Mouse (Mus musculus) forebrain, embryonic 10.5 days (tissue): ENCODE measurements around the gene Zfand5. TPM values are rescaled to one million over a fixed set of nuclear protein-coding genes. Genes with fewer than 3 reads are reported as not detected.

Source experiments
- polyA plus RNA-seq: library from polyadenylated mRNA; unstranded; fragments of >200 nt; fragmentation: Nextera tagmentation; extraction: Ambion mirVana; gene quantifications from 2 replicates; pipeline ENCODE4 v1.2.1, GENCODE M21; 2016

The Zfand5 gene
- polyA plus RNA-seq, 1 experiment from 2014 or later: 78.8 TPM

Other genes with a start within 250 kb of the Zfand5 start
- gene Gda, start 201.2 kb downstream of the Zfand5 start, polyA plus RNA-seq: not detected in 2 replicates